Mouse (Mus musculus) E14TG2a.4 (cell line): ENCODE results near the gene Rtf1.
"Not testable (repeated sequence)": the region's sequence is repeated elsewhere in the genome, so short reads cannot be mapped to it uniquely, and the experiment has no call there.

Experiments
- H3K27me3 ChIP-seq: 2 replicates; pipeline ENCODE4 v1.6.1; 2014; ENCODE audit warnings: low read length, control low read depth; ENCODE audit not compliant: insufficient read depth
- H3K36me3 ChIP-seq: 2 replicates; pipeline ENCODE4 v1.6.1; 2014; ENCODE audit warnings: low read length, control low read depth; ENCODE audit not compliant: insufficient read depth
- H3K4me1 ChIP-seq: replicated peaks from 2 replicates; pipeline ENCODE4 v1.6.1; 2014; ENCODE audit warnings: low read depth, low read length, control low read depth
- H3K4me3 ChIP-seq: replicated peaks from 2 replicates; pipeline ENCODE4 v1.5.1; 2014; ENCODE audit warnings: mild to moderate bottlenecking, low read length
- H3K9me3 ChIP-seq: 2 replicates; pipeline ENCODE4 v1.6.1; 2014; ENCODE audit warnings: low read length, control low read depth
- CTCF ChIP-seq: conservative IDR thresholded peaks from 2 replicates; pipeline ENCODE4 v1.5.1; 2014; ENCODE audit warnings: low read length
- NANOG ChIP-seq: IDR thresholded peaks from 2 replicates; pipeline ENCODE4 v1.6.1; 2014; ENCODE audit warnings: borderline replicate concordance, low read length, mixed read lengths
- POU5F1 ChIP-seq: IDR thresholded peaks from 2 replicates; pipeline ENCODE4 v1.6.1; 2014; ENCODE audit warnings: low read length, borderline replicate concordance

Gene Rtf1

DNA sequence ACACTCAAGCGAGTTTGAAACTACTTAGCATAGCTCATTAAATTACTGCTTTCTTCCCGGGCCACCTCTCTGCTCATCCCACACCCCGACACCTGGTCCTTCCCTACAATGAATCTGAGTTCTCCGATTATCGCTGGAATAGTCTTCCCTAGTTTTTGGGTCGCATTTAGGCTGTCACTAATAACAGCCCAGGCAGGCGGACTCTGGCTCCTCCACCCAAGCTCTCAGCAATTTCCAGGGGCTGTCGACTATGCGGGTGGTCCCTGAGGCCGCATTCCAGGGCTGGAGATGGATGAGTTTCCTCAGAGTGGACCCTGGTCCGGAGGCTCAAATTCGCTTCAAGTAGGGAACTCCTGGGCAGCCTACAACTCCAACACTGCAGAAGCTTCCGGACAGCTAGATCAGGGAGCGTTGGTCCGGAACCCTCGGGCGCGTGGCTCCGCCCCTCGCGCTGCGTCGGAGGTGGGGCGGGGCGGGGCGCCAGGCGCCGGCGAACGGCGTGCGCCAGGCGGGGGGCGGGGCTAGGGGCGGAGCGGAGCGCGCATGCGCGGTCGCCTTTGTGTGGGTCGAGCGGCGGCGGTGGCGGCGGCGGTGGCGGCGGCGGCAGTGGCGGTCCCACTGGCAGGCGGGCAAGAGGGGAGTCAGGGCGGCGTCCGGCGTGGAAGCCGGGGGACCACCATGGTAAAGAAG is at the start of gene Rtf1:
Gene Rtf1 (plus strand): TSS at position 544 of the 690 bp plus-strand sequence.
- TF ChIP-seq CTCF, result no peak
- TF ChIP-seq POU5F1, result no peak
- TF ChIP-seq NANOG, result no peak
- Histone ChIP-seq H3K36me3 (peaks cover 10% of the 10 kb centered on the region; the same call in 1 of the 2 replicates), H3K27me3 (peaks cover 6% of the 10 kb centered on the region), H3K9me3 (no peaks in the 10 kb centered on the region), H3K4me3 (peak within 1 kb of the TSS; percentile 99), H3K4me1 (peaks cover 31% of the 10 kb centered on the region)

DNA sequence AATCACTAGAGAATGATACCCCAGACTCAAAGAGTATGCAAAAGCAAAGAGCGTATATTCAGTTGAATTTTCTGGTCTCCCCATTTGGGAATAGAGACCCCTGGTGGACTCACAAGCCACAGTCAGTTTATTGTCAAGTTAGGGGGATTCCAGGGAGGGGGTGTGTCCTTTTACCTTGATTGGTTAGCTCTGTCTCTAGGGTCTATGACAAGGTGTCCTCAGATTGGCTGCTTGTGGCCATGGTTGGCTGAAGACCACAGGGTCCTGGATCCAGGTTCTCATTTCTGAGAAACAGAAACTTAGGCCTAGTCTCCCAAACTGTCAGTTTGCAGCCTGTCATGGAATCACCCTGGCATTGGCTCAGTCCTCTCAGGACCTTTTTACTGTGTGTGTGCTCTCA is 38.1 kb upstream of the Rtf1 start:
- Histone ChIP-seq H3K9me3 (no peaks in the 10 kb centered on the region), H3K27me3 (no peaks in the 10 kb centered on the region), H3K4me1 (no peaks in the 10 kb centered on the region), H3K4me3 (no peak overlapping the region), H3K36me3 (peaks cover 94% of the 10 kb centered on the region)
- TF ChIP-seq CTCF (no peak; the same call in 1 of the 2 replicates), NANOG (no peak), POU5F1 (no peak)

DNA sequence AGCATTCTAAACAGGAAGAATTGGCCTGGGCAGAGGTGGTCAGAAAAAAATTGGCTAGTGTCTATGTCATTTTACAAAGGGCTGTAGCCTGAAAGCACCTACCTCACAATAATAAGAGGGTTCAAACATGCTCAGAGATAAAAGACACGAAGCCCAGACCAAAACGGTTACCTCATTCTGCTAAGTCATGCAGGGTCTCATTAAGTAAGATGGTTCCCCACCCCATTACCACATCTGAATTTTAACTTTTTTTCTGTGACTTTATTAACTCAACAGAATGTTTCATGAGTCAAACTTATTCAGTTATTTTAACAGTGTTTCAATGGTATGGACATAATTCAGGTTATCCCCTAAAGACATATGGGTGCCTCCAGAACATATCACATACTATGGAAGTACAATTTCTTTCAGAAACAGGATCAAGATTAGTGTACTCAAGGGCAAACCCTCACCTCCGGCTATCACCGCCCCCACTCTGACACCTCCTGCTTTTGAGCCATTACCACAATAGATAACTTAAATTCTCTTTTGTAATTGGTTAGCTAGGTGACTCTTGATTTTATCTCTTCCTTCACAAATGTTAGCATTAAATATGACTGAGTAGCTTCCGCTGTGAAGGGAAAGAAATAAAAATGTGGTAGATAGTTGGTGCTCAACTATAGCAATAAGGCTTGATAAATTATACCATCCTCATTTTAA is 33.5 kb upstream of the Rtf1 start:
- Histone ChIP-seq H3K4me1 (0 out of 2 replicates have a peak, but pooled peaks cover 4% of the 10 kb centered on the region), H3K36me3 (peaks cover 94% of the 10 kb centered on the region), H3K9me3 (no peaks in the 10 kb centered on the region), H3K4me3 (no peak overlapping the region), H3K27me3 (no peaks in the 10 kb centered on the region)
- TF ChIP-seq NANOG (no peak), POU5F1 (no peak), CTCF (no peak)

DNA sequence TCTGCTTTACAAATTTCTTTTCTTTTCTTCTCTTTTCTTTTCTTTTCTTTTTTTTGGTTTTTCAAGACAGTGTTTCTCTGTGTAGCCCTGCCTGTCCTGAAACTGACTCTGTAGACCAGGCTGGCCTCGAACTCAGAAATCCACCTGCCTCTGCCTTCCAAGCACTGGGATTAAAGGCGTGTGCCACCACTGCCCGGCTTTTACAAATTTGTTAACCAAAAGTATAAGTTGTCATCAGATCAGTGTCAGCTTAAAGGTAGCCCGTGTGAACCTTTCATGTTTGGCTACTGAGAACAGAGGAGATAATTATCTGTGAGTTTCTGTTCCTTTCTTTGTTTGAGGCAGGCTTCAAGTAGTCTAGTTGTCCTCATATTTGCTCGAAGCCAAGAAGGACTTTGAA is 30.6 kb upstream of the Rtf1 start:
- no peaks in the 10 kb centered on the region for H3K27me3 ChIP-seq
- H3K4me1 ChIP-seq, result 0 out of 2 replicates have a peak, but pooled peaks cover 4% of the 10 kb centered on the region
- H3K9me3 ChIP-seq, result no peaks in the 10 kb centered on the region
- no peak overlapping the region for H3K4me3 ChIP-seq
- TF ChIP-seq POU5F1, result no peak
- TF ChIP-seq CTCF, result no peak
- H3K36me3 ChIP-seq, result peaks cover 95% of the 10 kb centered on the region

DNA sequence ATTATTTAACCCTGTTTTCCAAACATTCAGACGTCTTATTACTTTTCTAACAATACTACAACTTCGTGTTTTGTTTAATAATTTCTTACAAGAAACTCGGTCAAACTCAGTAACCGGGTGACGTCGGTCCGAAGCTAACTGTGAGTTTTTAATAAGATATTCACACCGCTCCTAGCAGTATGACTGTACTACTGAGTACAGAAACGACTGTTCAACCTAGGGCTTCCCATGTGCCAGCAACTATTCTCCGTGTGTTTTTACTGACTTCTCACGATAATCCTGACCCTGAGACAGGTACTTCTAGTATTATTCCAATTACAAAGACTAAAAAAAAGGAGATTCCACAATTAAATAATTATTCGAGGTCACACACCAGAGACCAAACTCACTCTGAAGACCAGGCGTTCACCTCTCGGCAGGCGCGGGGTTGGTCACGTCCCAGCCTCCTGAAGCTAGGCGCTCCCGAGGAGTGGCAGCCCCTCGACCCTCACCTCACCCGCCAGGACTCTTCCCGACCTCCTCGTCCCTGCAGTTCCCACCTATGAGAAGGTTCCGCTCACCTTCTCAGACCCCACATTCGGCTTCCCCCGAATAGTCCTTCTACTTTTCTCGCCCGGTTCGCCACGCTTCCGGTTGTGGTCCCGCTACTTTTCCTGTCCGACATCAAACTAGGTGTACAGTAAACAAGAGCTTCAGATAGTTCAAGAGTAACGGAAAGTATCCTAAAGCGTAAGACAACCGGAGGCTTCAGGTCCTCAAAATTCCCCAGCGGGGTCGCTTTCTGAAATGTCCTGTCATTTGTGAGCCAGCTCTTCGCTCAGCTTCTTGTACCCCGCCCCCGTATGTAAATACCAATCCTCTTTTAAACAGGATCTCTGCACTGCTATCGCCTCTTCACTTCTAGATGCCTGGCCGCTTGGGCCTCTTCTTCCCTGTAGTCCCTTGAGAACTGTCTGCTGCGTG is 12.4 kb upstream of the Rtf1 start, which contains the start of gene Ndufaf1:
Gene Ndufaf1 (minus strand): TSS at position 608 of the 963 bp plus-strand sequence.
- TF ChIP-seq POU5F1 (0 out of 2 replicates have a peak, but pooled peaks have one; percentile 21), NANOG (no peak)

DNA sequence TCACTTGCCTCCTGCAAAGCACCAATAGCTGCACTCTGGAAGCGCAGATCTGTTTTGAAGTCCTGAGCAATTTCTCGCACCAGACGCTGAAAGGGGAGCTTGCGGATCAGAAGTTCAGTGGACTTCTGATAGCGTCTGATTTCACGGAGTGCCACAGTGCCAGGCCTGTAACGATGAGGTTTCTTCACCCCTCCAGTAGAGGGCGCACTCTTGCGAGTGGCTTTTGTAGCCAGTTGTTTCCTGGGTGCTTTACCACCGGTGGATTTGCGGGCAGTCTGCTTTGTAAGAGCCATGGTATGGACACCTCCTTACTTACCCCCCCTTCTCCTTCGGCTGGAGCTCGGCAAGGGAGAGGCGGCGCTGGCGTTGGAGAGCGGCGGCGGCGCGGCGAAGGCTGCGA is 9.1 kb upstream of the Rtf1 start:
- H3K4me1 ChIP-seq, result not testable (repeated sequence)

More for the DNA sequence above, 12.4 kb upstream of the Rtf1 start, which contains the start of gene Ndufaf1:
- H3K9me3 ChIP-seq, result no peaks in the 10 kb centered on the region
- H3K27me3 ChIP-seq, result no peaks in the 10 kb centered on the region
- H3K4me1 ChIP-seq, result peaks cover 21% of the 10 kb centered on the region
- H3K4me3 ChIP-seq, result peak within 1 kb of the TSS; percentile 91
- peaks cover 32% of the 10 kb centered on the region for H3K36me3 ChIP-seq

DNA sequence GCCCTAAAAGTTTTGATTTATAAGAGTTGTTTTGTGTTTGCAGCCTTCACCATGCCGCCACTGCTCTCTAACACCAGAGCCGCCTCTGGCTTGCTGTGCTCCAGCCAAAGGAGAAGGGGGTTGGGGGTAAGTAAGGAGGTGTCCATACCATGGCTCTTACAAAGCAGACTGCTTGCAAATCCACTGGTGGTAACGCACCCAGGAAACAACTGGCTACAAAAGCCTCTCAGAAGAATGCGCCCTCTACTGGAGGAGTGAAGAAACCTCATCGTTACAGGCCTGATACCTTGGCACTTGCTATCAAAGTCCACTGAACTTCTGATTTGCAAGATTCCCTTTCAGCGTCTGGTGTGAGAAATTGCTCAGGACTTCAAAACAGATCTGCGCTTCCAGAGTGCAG is 5.9 kb upstream of the Rtf1 start:
- no peaks in the 10 kb centered on the region for H3K36me3 ChIP-seq

More for the DNA sequence above, 9.1 kb upstream of the Rtf1 start:
- not testable (repeated sequence) for H3K36me3 ChIP-seq, H3K27me3 ChIP-seq, H3K4me3 ChIP-seq, H3K9me3 ChIP-seq

DNA sequence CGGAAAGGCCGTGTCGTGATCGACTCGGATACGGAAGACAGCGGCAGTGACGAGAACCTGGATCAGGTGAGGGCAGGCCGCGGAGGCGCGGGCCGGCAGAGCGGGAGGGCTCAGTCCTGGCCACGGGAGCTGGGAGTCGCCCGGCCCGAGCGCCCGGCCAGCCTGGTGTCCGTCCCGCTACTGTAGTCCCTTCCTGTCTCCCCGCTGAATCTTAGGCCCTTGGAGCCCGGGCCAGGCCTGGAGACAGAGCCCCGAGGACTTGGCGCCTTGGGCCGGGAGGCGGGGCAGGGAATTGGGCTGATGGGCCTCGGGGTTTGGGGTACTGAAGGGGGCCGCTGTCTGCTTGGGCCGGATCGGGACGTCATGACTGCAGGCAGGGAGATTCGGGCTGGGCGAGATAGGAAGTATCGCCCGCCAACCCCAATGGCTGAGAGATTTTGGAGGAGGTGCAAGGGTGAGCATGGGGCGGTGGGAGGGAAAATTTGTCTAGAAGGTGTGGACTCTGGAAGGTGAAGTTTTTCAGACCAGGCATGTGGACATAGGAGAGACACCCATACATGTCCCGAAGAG is 432 bp downstream of the Rtf1 start:
- no peak for TF ChIP-seq NANOG
- no peaks in the 10 kb centered on the region for H3K9me3 ChIP-seq
- peaks cover 31% of the 10 kb centered on the region for H3K4me1 ChIP-seq
- H3K27me3 ChIP-seq, result peaks cover 6% of the 10 kb centered on the region
- H3K36me3 ChIP-seq, result peaks cover 13% of the 10 kb centered on the region
- peak overlapping the region; percentile 99 for H3K4me3 ChIP-seq

More for the DNA sequence above, 5.9 kb upstream of the Rtf1 start:
- Histone ChIP-seq H3K9me3 (no peaks in the 10 kb centered on the region), H3K27me3 (peaks cover 6% of the 10 kb centered on the region), H3K4me3 (no peak overlapping the region), H3K4me1 (peaks cover 6% of the 10 kb centered on the region)
- TF ChIP-seq POU5F1, result no peak
- TF ChIP-seq NANOG, result no peak
- TF ChIP-seq CTCF, result peak; percentile 41
